Comparison of ENCODE assay signal across 13 mouse cellular contexts in the genomic region with DNA sequence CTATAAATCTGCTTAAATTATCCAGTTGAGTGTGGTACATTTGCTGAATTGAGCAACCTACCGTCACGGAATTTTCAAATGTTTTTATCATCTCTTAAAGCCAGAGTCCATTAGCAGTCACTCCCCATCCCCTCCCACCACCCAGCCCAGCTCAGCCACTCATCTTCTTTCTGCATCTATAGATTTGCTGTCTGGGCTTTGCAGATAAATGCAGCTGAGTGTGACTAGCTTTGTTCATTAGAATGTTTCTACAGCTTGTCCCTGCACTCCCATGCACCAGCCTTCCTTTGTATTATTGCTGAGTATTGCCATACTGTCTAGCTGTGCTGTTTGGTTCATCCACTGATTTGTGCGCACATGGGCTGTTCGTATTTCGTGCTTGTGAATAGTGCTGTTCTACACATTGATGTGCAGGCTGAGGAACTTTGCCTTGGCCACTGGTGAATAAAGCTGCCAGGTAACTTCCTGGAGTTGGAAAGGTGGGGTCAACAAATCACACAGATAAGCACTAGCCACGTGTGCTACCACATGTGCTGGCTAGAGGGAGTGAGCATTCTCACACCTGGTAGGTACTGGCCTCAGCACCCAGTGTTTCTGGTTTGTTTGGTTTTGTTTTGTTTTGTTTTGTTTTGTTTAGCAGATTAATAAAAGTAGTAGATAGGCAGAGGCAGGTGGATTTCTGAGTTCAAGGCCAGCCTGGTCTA. TPM values are rescaled to one million over a fixed set of nuclear protein-coding genes. Genes with fewer than 3 reads are reported as not detected.
DNase-seq lines count a peak whose midpoint lies in the region; ATAC-seq lines count a peak whose summit lies in the region.
"Had no signal": no experiment of that assay in that cellular context is flagged by ENCODE, and none has a peak within 500 bp of the region (broad histone marks: within the 10 kb centered on the region; RNA-seq: fewer than 3 reads in every experiment).

No protein-coding gene starts in this region.

- H3K9me3 ChIP-seq in heart, embryonic 10.5 days, result no peaks in the 10 kb centered on the region
- H3K9me3 ChIP-seq in intestine, embryonic 16.5 days (ENCODE audit: control insufficient read depth, low read length), result no peaks in the 10 kb centered on the region
- no peaks in the 10 kb centered on the region for H3K9me3 ChIP-seq in midbrain, embryonic 13.5 days
- no peaks in the 10 kb centered on the region for H3K9me3 ChIP-seq in forebrain, embryonic 10.5 days
- H3K9me3 ChIP-seq: neural tube, embryonic 12.5 days had no signal

- peaks cover 27% of the 10 kb centered on the region for H3K4me1 ChIP-seq in heart, embryonic 10.5 days
- peaks cover 15% of the 10 kb centered on the region; the same call in 1 of the 2 replicates for H3K4me1 ChIP-seq in intestine, embryonic 16.5 days (ENCODE audit: control insufficient read depth, insufficient read depth, low read length)
- peaks cover 35% of the 10 kb centered on the region for H3K4me1 ChIP-seq in midbrain, embryonic 13.5 days (replicated peaks)
- peaks cover 8% of the 10 kb centered on the region for H3K4me1 ChIP-seq in forebrain, embryonic 10.5 days

- H3K4me2 ChIP-seq in intestine, embryonic 16.5 days (ENCODE audit: low read depth, low read length), result no peak overlapping the region
- H3K4me2 ChIP-seq in midbrain, embryonic 13.5 days (replicated peaks), result no peak overlapping the region
- H3K4me2 ChIP-seq: lung, embryonic 14.5 days; neural tube, embryonic 12.5 days had no signal

- H3K36me3 ChIP-seq in heart, embryonic 10.5 days, result peaks cover 18% of the 10 kb centered on the region
- no peaks in the 10 kb centered on the region for H3K36me3 ChIP-seq in intestine, embryonic 16.5 days (ENCODE audit: control insufficient read depth, insufficient read depth, low read length)
- peaks cover 17% of the 10 kb centered on the region for H3K36me3 ChIP-seq in midbrain, embryonic 13.5 days
- H3K36me3 ChIP-seq in forebrain, embryonic 10.5 days (replicated peaks), result peaks cover 24% of the 10 kb centered on the region

- intact Hi-C loops in heart, postnatal 36 days (cut with DNase I), result no loop called here

- no peak overlapping the region for H3K4me3 ChIP-seq in heart, embryonic 10.5 days
- H3K4me3 ChIP-seq in intestine, embryonic 16.5 days (ENCODE audit: low read length), result no peak overlapping the region
- no peak overlapping the region for H3K4me3 ChIP-seq in midbrain, embryonic 13.5 days (replicated peaks)
- no peak overlapping the region for H3K4me3 ChIP-seq in forebrain, embryonic 10.5 days
- H3K4me3 ChIP-seq: neural tube, embryonic 12.5 days had no signal

- ATAC-seq in intestine, embryonic 16.5 days, result peak; percentile 86
- ATAC-seq in midbrain, embryonic 13.5 days, result peak; percentile 45; the same call in 1 of the 2 replicates

- peak; percentile 88 for DNase-seq in heart, embryonic 10.5 days (ENCODE audit: low spot score)
- DNase-seq in heart, postnatal 36 days, result no peak
- peak; percentile 23 for DNase-seq in MEL-GATA-1-ER (ENCODE audit: extremely low read depth, low read depth)
- DNase-seq in forebrain, embryonic 10.5 days (ENCODE audit: extremely low spot score, low spot score), result no peak
- no peak for DNase-seq in cerebellum, adult 9-10 months
- DNase-seq in right cerebral cortex, postnatal 14 days, result no peak
- DNase-seq: adrenal gland, adult 8-10 months; gastrocnemius, postnatal 25 days; heart, postnatal 4 days had no signal

- no peak overlapping the region for H3K9ac ChIP-seq in intestine, embryonic 16.5 days (ENCODE audit: low read depth, low read length)
- H3K9ac ChIP-seq in midbrain, embryonic 13.5 days (replicated peaks), result no peak overlapping the region
- H3K9ac ChIP-seq: lung, embryonic 14.5 days; neural tube, embryonic 12.5 days had no signal

- H3K27ac ChIP-seq in heart, embryonic 10.5 days, result no peak overlapping the region; the same call in 1 of the 2 replicates
- H3K27ac ChIP-seq in intestine, embryonic 16.5 days (ENCODE audit: low read length), result peak overlapping the region; percentile 43; the same call in 1 of the 2 replicates
- H3K27ac ChIP-seq in midbrain, embryonic 13.5 days, result peak overlapping the region; percentile 58
- H3K27ac ChIP-seq in forebrain, embryonic 10.5 days, result no peak overlapping the region
- H3K27ac ChIP-seq: neural tube, embryonic 12.5 days had no signal

- WGBS in heart, embryonic 10.5 days, result 74% methylated on average over 6 of the region's 6 CpGs
- 55% methylated on average over 6 of the region's 6 CpGs for WGBS in intestine, embryonic 16.5 days
- 80% methylated on average over 6 of the region's 6 CpGs for WGBS in midbrain, embryonic 13.5 days
- 90% methylated on average over 6 of the region's 6 CpGs for WGBS in forebrain, embryonic 10.5 days

- H3K27me3 ChIP-seq in heart, embryonic 10.5 days (ENCODE audit: insufficient read depth, poor library complexity, severe bottlenecking), result no peaks in the 10 kb centered on the region
- no peaks in the 10 kb centered on the region for H3K27me3 ChIP-seq in intestine, embryonic 16.5 days (replicated peaks; ENCODE audit: control insufficient read depth, insufficient read depth, low read length)
- no peaks in the 10 kb centered on the region for H3K27me3 ChIP-seq in midbrain, embryonic 13.5 days
- no peaks in the 10 kb centered on the region for H3K27me3 ChIP-seq in forebrain, embryonic 10.5 days (ENCODE audit: poor library complexity, severe bottlenecking)
- H3K27me3 ChIP-seq: neural tube, embryonic 12.5 days had no signal

RNA-seq across cellular contexts. Expression of a gene that starts 23.4 kb away (rescaled TPM):
- 37.7 and 47.6 TPM in 2 replicates for polyA plus RNA-seq in heart, embryonic 10.5 days (2016; fragmentation: Nextera tagmentation; extraction: Ambion mirVana)
- total RNA-seq in heart, postnatal 36 days (2021), result 10 to 100 TPM; 41.0 to 45.1 TPM
- polyA plus RNA-seq in intestine, embryonic 16.5 days (2015; fragmentation: Nextera tagmentation; extraction: Ambion mirVana), result 33.6 and 33.8 TPM in 2 replicates
- polyA plus RNA-seq in midbrain, embryonic 13.5 days (2015; fragmentation: Nextera tagmentation; extraction: Ambion mirVana), result 46.8 and 51.2 TPM in 2 replicates
- 58.2 and 58.6 TPM in 2 replicates for polyA plus RNA-seq in forebrain, embryonic 10.5 days (2016; fragmentation: Nextera tagmentation; extraction: Ambion mirVana)

RNA-seq across cellular contexts. Expression of a gene that starts 41.4 kb away (rescaled TPM):
- polyA plus RNA-seq in heart, embryonic 10.5 days (2016; fragmentation: Nextera tagmentation; extraction: Ambion mirVana), result 2.6 and 4.6 TPM in 2 replicates
- under 1 TPM; 0.08 to 0.25 TPM for total RNA-seq in heart, postnatal 36 days (2021)
- 5.8 and 6.9 TPM in 2 replicates for polyA plus RNA-seq in intestine, embryonic 16.5 days (2015; fragmentation: Nextera tagmentation; extraction: Ambion mirVana)
- 61.9 and 70.6 TPM in 2 replicates for polyA plus RNA-seq in midbrain, embryonic 13.5 days (2015; fragmentation: Nextera tagmentation; extraction: Ambion mirVana)
- 19.8 and 21.4 TPM in 2 replicates for polyA plus RNA-seq in forebrain, embryonic 10.5 days (2016; fragmentation: Nextera tagmentation; extraction: Ambion mirVana)

RNA-seq across cellular contexts. Expression of a gene that starts 42.3 kb away (rescaled TPM):
- polyA plus RNA-seq in heart, embryonic 10.5 days (2016; fragmentation: Nextera tagmentation; extraction: Ambion mirVana), result 0.15 and 4.8 TPM in 2 replicates
- total RNA-seq in heart, postnatal 36 days (2021), result under 1 TPM in 1 of 2 experiments, not detected in 1; 0.28 TPM
- 1.6 and 1.7 TPM in 2 replicates for polyA plus RNA-seq in intestine, embryonic 16.5 days (2015; fragmentation: Nextera tagmentation; extraction: Ambion mirVana)
- 22.0 and 25.0 TPM in 2 replicates for polyA plus RNA-seq in midbrain, embryonic 13.5 days (2015; fragmentation: Nextera tagmentation; extraction: Ambion mirVana)
- 1.6 and 2.0 TPM in 2 replicates for polyA plus RNA-seq in forebrain, embryonic 10.5 days (2016; fragmentation: Nextera tagmentation; extraction: Ambion mirVana)
- total RNA-seq: gastrocnemius, postnatal 25 days had no signal

Comparison
In these comparisons a context has a peak if more than half of its experiments do, and no peak if none do; other contexts are left out.
1. DNase-seq: peak in heart, embryonic 10.5 days (single experiment) and MEL-GATA-1-ER (single experiment); none in heart, postnatal 36 days (0 of 2), forebrain, embryonic 10.5 days (single experiment), cerebellum, adult 9-10 months (single experiment) and right cerebral cortex, postnatal 14 days (single experiment).
2. H3K27ac ChIP-seq: peak in intestine, embryonic 16.5 days (single experiment) and midbrain, embryonic 13.5 days (single experiment); none in heart, embryonic 10.5 days (single experiment) and forebrain, embryonic 10.5 days (single experiment).